Mouse (Mus musculus) CH12.LX (cell line): ENCODE results near the gene Cntrl. TPM values are rescaled to one million over a fixed set of nuclear protein-coding genes. Genes with fewer than 3 reads are reported as not detected.

Experiments used
- DNase-seq: peaks from one replicate; pipeline ENCODE4 v3.0.0-alpha.2; 2013; ENCODE audit errors: extremely low read depth
- H3K27ac ChIP-seq: 2 replicates; pipeline ENCODE4 v1.5.1; 2012; ENCODE audit warnings: low read depth, mild to moderate bottlenecking, control low read depth, moderate library complexity; ENCODE audit not compliant: insufficient read depth
- H3K27me3 ChIP-seq: replicated peaks from 2 replicates; pipeline ENCODE3; 2012; ENCODE audit warnings: inconsistent platforms
- H3K36me3 ChIP-seq, 2 experiments: replicated peaks in 1 of 2; 2 replicates each; pipeline versions ENCODE3 to v1.6.1; 2012; ENCODE audit warnings: inconsistent platforms in 1 of 2, low read length in 1 of 2, mild to moderate bottlenecking in 1 of 2, mixed read lengths in 1 of 2, moderate library complexity in 1 of 2; ENCODE audit not compliant: control insufficient read depth in 1 of 2, insufficient read depth in 1 of 2
- H3K4me1 ChIP-seq, 2 experiments: 2 replicates each; pipeline ENCODE4 v1.6.1; 2012; ENCODE audit warnings: inconsistent platforms in 1 of 2, moderate library complexity in 1 of 2; ENCODE audit not compliant: insufficient read depth in 2 of 2, control insufficient read depth in 1 of 2
- H3K4me2 ChIP-seq: 2 replicates; pipeline ENCODE4 v1.6.1; 2012; ENCODE audit warnings: low read depth, mild to moderate bottlenecking, control low read depth; ENCODE audit not compliant: poor library complexity, insufficient read depth, severe bottlenecking
- H3K4me3 ChIP-seq, 3 experiments: fragments of 150-350 bp in 1 of 3; sonication (generic) in 1 of 3; replicated peaks in 1 of 3; 2 replicates each; pipeline versions ENCODE3 to v1.5.1; 2011 to 2012; ENCODE audit warnings: low read depth in 2 of 3, low read length in 2 of 3, mild to moderate bottlenecking in 2 of 3, moderate library complexity in 2 of 3, control low read depth in 1 of 3, improper control_type of control experiment in 1 of 3, inconsistent platforms in 1 of 3, mixed read lengths in 1 of 3; ENCODE audit not compliant: poor library complexity in 1 of 3
- H3K79me2 ChIP-seq: replicated peaks from 2 replicates; pipeline ENCODE4 v1.6.1; 2012; ENCODE audit warnings: mild to moderate bottlenecking, moderate library complexity; ENCODE audit not compliant: control insufficient read depth, poor library complexity, insufficient read depth, severe bottlenecking; ENCODE audit errors: extremely low read depth
- H3K9ac ChIP-seq: 2 replicates; pipeline ENCODE4 v1.6.1; 2012; ENCODE audit warnings: low read depth, mild to moderate bottlenecking, control low read depth, moderate library complexity; ENCODE audit not compliant: insufficient read depth
- H3K9me3 ChIP-seq: replicated peaks from 2 replicates; pipeline ENCODE3; 2012; ENCODE audit warnings: low read length, inconsistent platforms, mixed read lengths
- BHLHE40 ChIP-seq: IDR thresholded peaks from 2 replicates; pipeline ENCODE4 v1.6.1; 2011; ENCODE audit warnings: mild to moderate bottlenecking, low read depth, low read length, improper control_type of control experiment
- CHD1 ChIP-seq: IDR thresholded peaks from 2 replicates; pipeline ENCODE4 v1.6.1; 2012; ENCODE audit warnings: low read depth, low read length, improper control_type of control experiment, inconsistent platforms
- CHD2 ChIP-seq: IDR thresholded peaks from 2 replicates; pipeline ENCODE4 v1.6.1; 2011; ENCODE audit warnings: low read length, improper control_type of control experiment
- CTCF ChIP-seq, 2 experiments: IDR thresholded peaks in 1 of 2; conservative IDR thresholded peaks in 1 of 2; 2 replicates each; pipeline ENCODE4 v1.5.1; 2011 to 2012; ENCODE audit warnings: low read depth in 2 of 2, low read length in 2 of 2, improper control_type of control experiment in 1 of 2, inconsistent platforms in 1 of 2, mild to moderate bottlenecking in 1 of 2, moderate library complexity in 1 of 2
- ELF1 ChIP-seq: IDR thresholded peaks from 2 replicates; pipeline ENCODE4 v1.6.1; 2014; ENCODE audit warnings: low read depth, mild to moderate bottlenecking, inconsistent platforms, low read length, improper control_type of control experiment
- ETS1 ChIP-seq: conservative IDR thresholded peaks from 2 replicates; pipeline ENCODE4 v1.6.1; 2012; ENCODE audit warnings: low read depth, mild to moderate bottlenecking, inconsistent platforms, low read length, improper control_type of control experiment, moderate library complexity
- JUND ChIP-seq: conservative IDR thresholded peaks from 2 replicates; pipeline ENCODE4 v1.6.1; 2011; ENCODE audit warnings: low read depth, low read length, improper control_type of control experiment
- KAT2A ChIP-seq: IDR thresholded peaks from 2 replicates; pipeline ENCODE4 v1.6.1; 2012; ENCODE audit warnings: low read length, improper control_type of control experiment, inconsistent platforms; ENCODE audit not compliant: insufficient replicate concordance
- MAFK ChIP-seq: IDR thresholded peaks from 2 replicates; pipeline ENCODE4 v1.6.1; 2011; ENCODE audit warnings: low read length, improper control_type of control experiment; ENCODE audit not compliant: insufficient replicate concordance
- MAX ChIP-seq: IDR thresholded peaks from 2 replicates; pipeline ENCODE4 v1.6.1; 2011; ENCODE audit warnings: low read length, improper control_type of control experiment
- MXI1 ChIP-seq: IDR thresholded peaks from 2 replicates; pipeline ENCODE4 v1.6.1; 2011; ENCODE audit warnings: mild to moderate bottlenecking, low read depth, low read length, improper control_type of control experiment
- PAX5 ChIP-seq: IDR thresholded peaks from 2 replicates; pipeline ENCODE4 v1.6.1; 2012; ENCODE audit warnings: low read length, inconsistent platforms, mixed read lengths
- POLR2A ChIP-seq: IDR thresholded peaks from 2 replicates; pipeline ENCODE4 v1.6.1; 2011; ENCODE audit warnings: low read depth, mild to moderate bottlenecking, improper control_type of control experiment, low read length
- SMC3 ChIP-seq: IDR thresholded peaks from 2 replicates; pipeline ENCODE4 v1.6.1; 2011; ENCODE audit warnings: low read depth, low read length, improper control_type of control experiment
- TCF12 ChIP-seq: IDR thresholded peaks from 2 replicates; pipeline ENCODE4 v1.6.1; 2014; ENCODE audit warnings: low read depth, mild to moderate bottlenecking, inconsistent platforms, low read length, improper control_type of control experiment
- UBTF ChIP-seq: IDR thresholded peaks from 2 replicates; pipeline ENCODE4 v1.6.1; 2012; ENCODE audit warnings: low read depth, mild to moderate bottlenecking, inconsistent platforms, low read length, improper control_type of control experiment, moderate library complexity
- ZNF384 ChIP-seq: IDR thresholded peaks from 2 replicates; pipeline ENCODE4 v1.6.1; 2012; ENCODE audit warnings: low read depth, low read length, improper control_type of control experiment, inconsistent platforms
- dilution Hi-C: fragments of 300-500 bp; cut with MboI; formaldehyde crosslinking; loops from 2 replicates; pipeline ENCODE4 v1.14.3; 2020; ENCODE audit warnings: low sequenced_read_pairs; ENCODE audit not compliant: extremely low pct_unique_long_range_greater_than_20kb, extremely low pct_ligation_motif_present
- in situ Hi-C: fragments of 300-500 bp; cut with MboI; formaldehyde crosslinking; loops from 3 replicates; pipeline ENCODE4 v1.14.3; 2019; ENCODE audit warnings: low sequenced_read_pairs, low pct_ligation_motif_present, low pct_unique_long_range_greater_than_20kb, mixed read lengths
- polyA plus RNA-seq: library from polyadenylated mRNA; unstranded; fragments of >175 nt; gene quantifications from 2 replicates; pipeline ENCODE4 v1.2.1, GENCODE M21; 2012; ENCODE audit warnings: low read depth; ENCODE audit not compliant: insufficient read length
- total RNA-seq, 2 experiments: library from RNA; depleted of rRNA; stranded (reverse); fragments of 300-350 nt in 1 of 2; fragments of >200 nt in 1 of 2; gene quantifications; 2 replicates each; pipeline ENCODE4 v1.2.3; 2012 to 2014

Cntrl gene
- total and polyA plus RNA-seq, 3 experiments = 55.6 to 69.7 (median 64.5) TPM

DNA sequence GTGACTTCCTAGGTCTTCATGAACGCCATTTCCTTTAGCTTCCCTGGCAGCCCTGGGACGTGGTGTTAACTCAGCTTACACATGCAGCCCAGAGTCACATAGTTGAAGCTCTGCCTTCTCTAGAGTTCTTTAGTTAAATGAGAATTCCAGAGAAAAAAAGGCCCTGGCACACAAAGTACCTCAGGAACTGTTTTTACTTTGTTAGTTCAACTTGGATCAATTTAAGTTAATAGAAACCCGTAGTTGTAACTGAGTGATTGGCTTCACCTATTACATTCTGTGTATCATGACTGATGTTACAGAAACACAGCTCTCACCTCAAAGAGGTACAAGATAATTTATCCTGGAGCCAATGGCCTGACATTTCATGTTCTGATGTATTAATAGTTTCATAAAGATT lies 49.1 kb downstream of the Cntrl start:
- dilution Hi-C loops = no loop called here
- in situ Hi-C loops = no loop called here
- TF ChIP-seq PAX5 = no peak
- no peak for TF ChIP-seq ZNF384
- TF ChIP-seq BHLHE40 = no peak
- TF ChIP-seq KAT2A = no peak
- TF ChIP-seq POLR2A = no peak
- TF ChIP-seq ELF1 = no peak
- TF ChIP-seq CHD1 = no peak
- no peak for TF ChIP-seq MXI1
- TF ChIP-seq MAFK = no peak
- no peak for TF ChIP-seq CHD2
- no peak for TF ChIP-seq SMC3
- Histone ChIP-seq H3K9ac (no peak overlapping the region), H3K4me2 (no peak overlapping the region), H3K9me3 (no peaks in the 10 kb centered on the region), H3K36me3 (peaks cover 56 to 82% of the 10 kb centered on the region in 2 experiments), H3K4me3 (no peak overlapping the region), H3K27ac (no peak overlapping the region), H3K4me1 (peaks cover 17 to 91% of the 10 kb centered on the region in 2 experiments), H3K27me3 (no peaks in the 10 kb centered on the region), H3K79me2 (peaks cover 4% of the 10 kb centered on the region; the same call in 1 of the 2 replicates)
- no peak for DNase-seq

GRCm38 (mm10) chr2:35160206-35160605 lies 50.9 kb downstream of the Cntrl start:
- Histone ChIP-seq H3K36me3 (peaks cover 62 to 80% of the 10 kb centered on the region in 2 experiments), H3K9me3 (no peaks in the 10 kb centered on the region), H3K4me3 (no peak overlapping the region), H3K9ac (no peak overlapping the region), H3K4me2 (no peak overlapping the region), H3K27me3 (no peaks in the 10 kb centered on the region), H3K4me1 (peaks cover 10 to 81% of the 10 kb centered on the region in 2 experiments), H3K79me2 (peaks cover 4% of the 10 kb centered on the region; the same call in 1 of the 2 replicates), H3K27ac (no peak overlapping the region)
- in situ Hi-C loops (no loop called here), dilution Hi-C loops (no loop called here)
- TF ChIP-seq CHD1 (no peak), CHD2 (no peak), TCF12 (no peak), PAX5 (no peak), ZNF384 (no peak), UBTF (no peak), JUND (no peak), MXI1 (no peak), CTCF (conservative IDR thresholded peaks at IDR 0.05 in 1 of 2, IDR thresholded peaks at IDR 0.05 in 1 of 2; ENCODE audit: low read depth in 2 of 2, low read length in 2 of 2) (no peak), MAX (no peak), ETS1 (no peak)
- DNase-seq = peak; percentile 71
